Mouse (Mus musculus) frontal cortex, postnatal 14 days (tissue): Measurements from ENCODE around the gene Rpap3.

Experiments
- DNase-seq, 2 experiments: peaks; one replicate each; pipeline ENCODE4 v3.0.0; 2022; ENCODE audit warnings: low spot score in 2 of 2

Rpap3 gene

DNA sequence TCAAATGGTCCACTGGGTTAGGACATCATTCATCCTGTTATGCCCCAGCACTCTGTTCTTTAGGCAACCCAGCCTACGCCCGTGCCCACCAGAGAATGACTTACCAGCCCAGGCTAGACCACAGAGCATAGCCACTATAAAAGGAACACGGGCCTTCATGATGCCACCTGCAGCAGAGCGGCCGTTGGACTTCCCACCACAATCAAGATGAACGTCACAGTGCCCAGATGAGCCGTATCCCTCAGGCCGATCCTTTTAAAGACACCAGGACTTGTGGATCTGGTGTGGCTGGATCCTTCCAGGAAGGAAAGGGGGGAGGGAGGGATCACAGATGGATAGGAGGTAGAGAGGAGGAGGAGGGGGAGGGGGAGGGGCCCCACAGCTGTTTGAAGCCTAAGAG is 25.5 kb upstream of the Rpap3 start, which contains the start of gene Endou:
Endou (minus strand) TSS at position 229 of the 400 bp plus-strand sequence.
- DNase-seq, result no peak

GRCm38 (mm10) chr15:97730365-97730764 is 24.7 kb upstream of the Rpap3 start:
- DNase-seq, result no peak

- DNase-seq, result peak in 1 of 2 experiments; percentile 57
Measured at GRCm38 (mm10) chr15:97728804-97729203, 23.2 kb upstream of the Rpap3 start.

DNA sequence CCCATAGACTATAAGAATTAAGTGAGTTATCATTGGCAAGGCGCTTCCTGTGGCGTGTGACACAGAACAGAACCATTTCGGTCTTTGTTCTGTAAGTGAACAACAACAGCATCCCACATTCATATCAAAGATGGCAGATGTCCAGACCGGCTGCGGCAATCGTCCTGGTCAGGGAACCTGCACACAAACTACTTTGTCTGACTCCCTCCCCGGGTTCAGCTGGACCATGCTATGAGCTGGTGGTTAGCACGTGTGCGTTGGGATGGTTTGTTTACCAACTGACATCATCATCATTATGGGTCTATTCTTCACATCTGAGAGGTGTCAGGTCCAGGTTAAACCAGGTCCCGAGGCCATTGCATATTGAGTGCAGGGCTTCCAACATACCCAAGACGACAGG is 22.8 kb upstream of the Rpap3 start:
- no peak for DNase-seq

DNA sequence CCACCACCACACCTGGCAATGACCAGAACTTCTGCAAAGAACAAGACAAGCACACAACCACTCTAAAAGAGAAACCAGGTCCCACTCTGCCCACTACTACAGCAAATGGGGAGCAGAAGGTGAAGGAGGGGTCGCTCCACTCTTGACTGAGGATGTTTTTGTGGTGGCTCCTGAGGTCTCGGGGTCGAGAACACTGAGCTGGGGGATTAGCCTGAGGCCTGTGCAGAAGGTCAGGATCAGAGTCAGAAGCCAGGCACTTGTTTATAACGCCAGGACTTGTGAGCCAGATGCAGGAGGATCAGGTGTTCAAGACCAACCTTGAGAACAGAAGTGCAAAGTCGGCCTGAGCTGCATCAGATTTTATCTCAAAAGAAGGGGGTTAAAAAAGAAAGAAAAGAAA is 21.9 kb upstream of the Rpap3 start:
- no peak for DNase-seq

DNA sequence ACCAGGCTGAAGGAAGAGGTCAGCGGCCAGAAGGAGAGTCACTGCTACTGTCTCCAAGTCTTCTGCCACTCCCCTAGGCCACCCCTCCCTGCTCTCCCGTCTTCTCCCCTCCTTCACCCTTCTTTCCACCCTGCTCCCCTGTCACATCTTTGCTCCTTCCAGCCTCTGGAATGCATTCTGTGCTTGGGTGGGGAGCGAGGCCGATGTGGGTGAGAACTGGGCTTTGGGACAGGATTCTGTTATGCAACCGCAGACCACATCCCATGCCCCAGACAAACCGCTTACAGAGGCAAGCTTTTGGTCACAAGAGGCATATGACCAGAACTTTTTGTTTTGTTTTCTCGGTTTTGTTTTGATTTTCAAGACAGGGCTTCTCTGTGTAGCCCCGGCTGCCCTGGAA is 21.4 kb upstream of the Rpap3 start:
- DNase-seq, result no peak

DNA sequence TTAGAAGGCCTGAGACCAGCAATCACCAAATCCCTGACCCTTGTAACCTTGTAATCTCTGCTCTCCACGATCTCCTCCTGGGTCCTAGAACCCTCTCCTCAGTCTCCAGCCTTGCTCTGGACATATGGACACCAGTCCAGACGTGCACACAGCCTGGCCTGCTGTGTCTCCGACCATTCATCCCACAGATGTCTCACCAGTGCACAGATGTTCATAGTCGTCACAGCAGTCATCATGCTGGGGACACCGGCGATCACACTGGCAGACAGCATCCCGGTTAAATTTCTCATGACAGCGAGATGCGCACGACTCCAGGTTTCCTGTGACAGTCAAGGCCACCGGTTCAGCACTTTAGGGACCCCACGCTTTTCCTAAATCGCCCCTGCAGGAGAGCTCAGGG is 20.7 kb upstream of the Rpap3 start:
- no peak for DNase-seq

- no peak for DNase-seq
Measured at GRCm38 (mm10) chr15:97725198-97725785, 19.7 kb upstream of the Rpap3 start.

DNA sequence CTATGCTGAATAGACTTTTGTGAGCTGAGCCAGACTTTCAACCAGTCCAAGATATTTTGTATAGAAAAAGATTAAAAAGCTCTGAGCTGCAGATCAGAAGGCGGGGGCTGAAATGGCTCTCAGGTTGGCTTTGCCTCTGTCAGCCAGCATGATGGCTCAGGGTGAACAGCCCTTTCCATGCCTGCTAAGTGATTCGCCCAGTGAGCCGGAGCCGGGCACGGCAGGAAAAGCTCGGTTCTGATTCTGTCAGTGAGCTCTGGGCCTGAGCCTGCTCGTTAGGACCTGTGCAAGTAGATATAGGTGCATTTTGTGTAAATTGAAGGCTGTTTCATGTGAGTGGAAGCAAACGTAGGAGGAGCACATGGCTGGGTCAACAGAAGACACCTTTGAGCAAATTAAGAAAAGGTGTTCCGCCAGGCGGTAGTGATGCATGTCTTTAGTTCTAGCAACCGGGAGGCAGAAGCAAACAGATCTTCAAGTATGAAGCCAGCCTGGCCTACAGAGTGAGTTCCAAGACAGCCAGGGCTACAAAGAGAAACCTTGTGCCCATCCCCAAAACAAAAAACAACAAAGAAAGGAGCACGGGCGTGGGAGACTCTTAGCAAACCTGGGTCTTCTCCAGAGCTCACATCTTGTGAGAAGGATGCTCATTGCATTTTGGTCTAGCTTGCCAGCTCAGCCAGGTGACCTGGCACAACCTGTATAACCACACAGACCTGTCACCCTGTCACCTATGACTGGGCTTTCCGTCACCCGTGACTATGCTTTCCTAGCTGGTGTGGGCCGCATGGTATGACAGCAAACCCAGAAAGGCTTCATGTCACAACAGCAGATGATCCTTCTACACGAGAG is 18.9 kb upstream of the Rpap3 start:
- DNase-seq, result no peak

GRCm38 (mm10) chr15:97723536-97724345 is 18.1 kb upstream of the Rpap3 start:
- no peak for DNase-seq

DNA sequence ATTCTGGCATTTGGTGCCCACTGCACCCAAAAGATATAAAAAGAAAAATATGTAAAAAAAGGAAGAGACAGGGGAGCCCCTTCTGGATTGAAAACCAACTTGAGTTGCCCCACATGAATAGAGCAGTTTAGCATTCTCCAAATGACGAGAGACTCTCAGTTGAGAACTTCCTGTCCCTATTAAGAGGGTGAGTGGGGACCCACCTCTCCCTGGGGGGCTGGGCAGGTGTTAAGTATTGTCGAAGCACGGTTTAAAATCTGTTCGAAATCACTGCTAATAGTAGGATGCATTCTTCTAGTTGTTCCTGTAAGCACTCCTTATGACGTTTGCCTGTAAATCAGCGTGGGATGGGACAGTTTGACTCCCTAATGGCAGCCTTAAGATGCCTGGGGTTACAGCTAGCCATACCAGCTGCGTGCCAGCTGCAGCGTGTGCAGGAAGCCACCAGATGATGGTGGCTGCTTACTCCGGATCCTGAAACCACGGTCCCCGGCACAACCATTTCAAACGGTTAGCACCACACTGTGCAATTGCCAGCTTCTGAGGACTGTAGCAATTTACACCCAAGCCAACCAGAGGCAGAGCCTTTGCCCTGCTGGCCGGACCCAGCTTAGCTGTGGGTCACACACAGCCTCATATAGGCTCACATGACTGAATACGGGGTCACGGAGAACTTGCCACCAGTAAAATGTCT is 15.5 kb upstream of the Rpap3 start:
- no peak for DNase-seq

DNA sequence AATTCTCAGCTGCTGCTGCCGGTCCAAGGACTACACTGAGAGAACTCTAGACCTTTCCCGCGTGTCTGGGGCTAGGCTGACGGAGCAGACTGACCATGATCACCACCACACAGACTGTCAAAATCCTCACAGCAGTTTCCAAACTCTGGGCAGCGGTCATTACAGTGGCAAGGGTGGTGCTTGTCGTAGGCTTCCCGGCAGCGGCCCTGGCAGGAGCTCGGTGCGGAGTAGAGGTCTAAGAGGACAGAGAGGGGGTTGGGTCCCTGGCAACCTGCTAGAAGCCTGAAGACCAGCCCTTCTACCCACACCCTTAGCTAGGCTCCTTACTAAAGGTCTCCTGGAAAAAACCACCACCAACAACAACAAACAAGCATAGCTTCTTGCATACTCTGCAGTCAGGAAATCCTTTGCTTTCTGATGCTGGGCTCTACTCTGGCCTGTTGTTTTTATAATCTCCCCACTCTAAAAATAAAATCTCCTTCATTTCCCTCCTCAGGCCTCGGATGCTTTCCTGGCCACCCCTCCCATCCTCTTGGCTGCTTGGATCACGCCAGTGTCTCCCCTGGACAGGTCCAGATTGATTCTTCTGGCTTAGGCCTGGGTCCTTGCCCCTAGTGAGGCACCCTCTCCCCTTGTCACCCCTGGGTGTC is 14.5 kb upstream of the Rpap3 start:
- DNase-seq, result no peak

GRCm38 (mm10) chr15:97719494-97719893 is 13.9 kb upstream of the Rpap3 start:
- no peak for DNase-seq

DNA sequence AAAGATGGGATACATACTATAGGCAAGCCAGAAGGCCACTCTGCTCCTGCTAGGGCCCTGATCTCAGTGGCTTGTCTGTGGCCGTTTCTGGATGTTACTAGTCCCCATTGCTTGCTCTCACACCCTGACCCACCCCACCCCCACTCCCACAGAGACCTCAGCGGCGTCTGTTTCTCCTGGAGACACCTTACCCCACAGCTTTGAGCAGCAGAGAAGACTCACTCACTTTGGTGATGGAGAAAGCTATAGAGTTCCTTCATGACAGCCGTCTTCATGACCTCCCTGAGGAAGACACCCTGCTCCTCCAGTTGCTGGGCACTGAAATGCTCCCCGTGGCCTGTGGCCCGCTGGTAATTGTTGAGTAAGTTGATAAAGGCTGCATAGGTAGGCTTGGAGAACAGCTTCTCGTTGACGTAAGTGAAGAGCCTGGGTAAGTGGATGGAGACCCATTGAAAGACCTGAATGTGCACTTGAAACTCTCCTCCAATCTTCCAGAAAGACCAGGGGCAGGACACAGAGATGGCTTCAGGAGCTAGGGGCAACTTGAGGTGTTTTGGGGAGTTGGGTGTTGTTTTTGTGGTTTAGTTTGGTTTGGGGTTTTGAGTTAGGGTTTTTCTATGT is 13.0 kb upstream of the Rpap3 start:
- no peak for DNase-seq

DNA sequence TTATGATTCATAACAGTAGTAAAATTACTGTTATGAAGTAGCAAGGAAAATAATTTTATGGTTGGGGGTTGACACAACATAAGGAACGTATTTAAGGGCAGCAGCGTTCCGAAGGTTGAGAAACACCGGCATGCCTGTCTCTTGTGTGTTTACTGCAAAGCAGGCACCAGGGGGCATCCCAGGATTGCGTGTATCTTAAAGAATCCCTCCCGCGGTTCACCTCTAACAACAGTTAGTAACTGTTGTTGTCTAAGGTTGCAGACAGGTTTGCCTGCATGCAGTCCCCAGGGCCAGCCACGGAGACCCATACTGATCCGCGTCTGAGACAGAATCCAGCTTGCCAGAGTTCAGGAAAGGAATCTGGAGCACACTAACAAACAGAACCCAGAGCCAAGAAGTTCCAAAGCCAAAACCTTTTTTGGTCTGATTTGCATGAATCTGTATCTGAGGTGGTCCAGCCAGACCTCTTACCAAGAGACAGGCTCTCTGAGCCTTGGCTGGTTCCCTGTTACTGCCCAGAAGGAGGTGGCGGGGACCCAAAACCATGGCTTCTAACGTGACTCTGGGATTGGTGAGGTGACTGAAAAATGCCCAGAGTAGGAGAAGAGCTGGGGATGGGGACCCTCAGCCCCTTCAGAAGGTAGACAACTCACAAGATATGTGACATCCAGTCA is 12.4 kb upstream of the Rpap3 start:
- DNase-seq, result peak in 1 of 2 experiments; percentile 36

DNA sequence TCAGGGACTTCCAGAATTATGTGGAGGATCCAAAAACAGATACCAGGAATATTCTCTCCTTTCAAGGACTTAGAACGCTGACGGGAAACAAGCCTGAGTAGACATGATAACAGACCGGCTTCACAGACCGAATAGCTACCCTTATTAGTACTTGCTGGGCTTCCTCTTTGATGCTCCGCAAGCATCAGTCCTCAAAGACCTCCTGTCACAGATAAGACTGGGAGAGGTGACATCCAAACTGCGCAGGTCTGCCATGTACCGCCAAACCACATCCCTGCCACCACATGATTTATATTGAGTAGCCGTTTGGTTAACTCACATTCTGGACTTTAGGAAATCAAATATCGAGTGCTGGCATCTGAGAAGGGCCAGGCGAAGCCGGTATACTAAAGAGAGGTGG is 11.2 kb upstream of the Rpap3 start:
- DNase-seq, result no peak

- no peak for DNase-seq
Measured at GRCm38 (mm10) chr15:97715734-97716133, 10.1 kb upstream of the Rpap3 start.

DNA sequence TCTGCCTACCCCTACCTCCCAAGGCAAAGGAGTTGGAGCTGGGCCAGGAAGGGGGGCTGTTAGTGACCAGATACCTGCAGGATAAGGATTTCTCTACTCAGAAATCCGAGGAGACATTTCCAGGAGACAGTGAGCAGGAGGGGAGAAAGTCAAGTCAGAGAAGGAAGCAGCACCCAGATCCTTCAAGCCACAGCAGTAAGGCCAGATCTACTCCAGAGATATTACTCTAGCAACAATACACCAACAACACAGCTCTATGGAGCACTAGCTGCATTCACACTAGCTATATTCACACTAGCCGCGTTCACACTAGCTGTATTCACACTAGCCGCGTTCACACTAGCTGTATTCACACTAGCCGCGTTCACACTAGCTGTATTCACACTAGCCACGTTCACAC is 9.5 kb upstream of the Rpap3 start:
- no peak for DNase-seq

DNA sequence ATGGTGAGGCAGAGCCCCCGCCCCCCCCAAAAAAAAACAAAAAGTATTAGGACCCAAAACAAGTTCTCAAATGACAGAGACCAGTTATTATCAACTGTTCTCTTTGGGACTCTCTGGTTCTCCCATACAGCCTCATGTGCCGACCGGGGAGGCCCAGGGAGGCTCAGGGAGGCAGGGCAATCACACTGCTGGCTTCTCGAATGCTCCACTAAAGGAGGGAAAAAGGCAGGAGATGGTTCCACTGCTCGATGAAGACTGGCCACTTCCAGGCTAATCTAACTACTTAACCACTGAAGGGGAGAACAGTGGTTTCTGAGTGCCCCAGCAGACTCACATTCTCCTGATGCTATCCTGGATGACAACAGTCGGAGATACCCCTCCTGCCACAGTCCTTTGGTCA is 6.9 kb upstream of the Rpap3 start:
- no peak for DNase-seq

DNA sequence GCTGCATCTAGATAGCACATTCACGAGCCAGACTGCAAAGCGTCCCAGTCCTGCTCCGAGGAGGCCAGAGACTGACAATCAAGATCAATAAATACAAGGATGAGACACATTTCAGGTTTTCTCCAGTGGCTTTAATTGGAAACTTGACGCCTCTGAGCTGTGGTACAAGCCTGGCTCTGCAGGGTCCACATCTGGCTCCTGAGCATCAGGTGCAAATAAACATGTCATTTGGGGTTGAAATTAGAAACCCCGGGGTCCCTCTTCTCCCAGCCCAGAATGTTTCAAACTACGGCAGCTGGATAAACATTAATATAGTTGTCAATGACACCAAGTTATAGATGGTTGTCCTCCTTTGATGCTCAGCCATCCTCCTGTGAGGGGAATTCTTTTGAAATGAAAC is 5.3 kb upstream of the Rpap3 start:
- no peak for DNase-seq
